Mouse (Mus musculus): Measurements from ENCODE around the gene Atm. TPM values are rescaled to one million over a fixed set of nuclear protein-coding genes. Genes with fewer than 3 reads are reported as not detected.

Atm gene
- 11.6 and 11.7 TPM in 2 replicates for polyA plus RNA-seq (2014; fragmentation: Nextera tagmentation; extraction: Ambion mirVana)

- Histone ChIP-seq H3K9ac (ENCODE audit: low read depth, low read length) (peak within 1 kb of the TSS; percentile 95), H3K27ac (ENCODE audit: low read depth, low read length) (peak within 1 kb of the TSS; percentile 95), H3K4me1 (replicated peaks; ENCODE audit: control insufficient read depth, insufficient read depth, low read length) (peaks cover 7% of the 10 kb centered on the region), H3K4me3 (ENCODE audit: low read depth, low read length) (peak within 1 kb of the TSS; percentile 95), H3K27me3 (replicated peaks; ENCODE audit: control insufficient read depth, insufficient read depth, low read length) (no peaks in the 10 kb centered on the region), H3K36me3 (ENCODE audit: control insufficient read depth, insufficient read depth, low read length) (no peaks in the 10 kb centered on the region), H3K4me2 (peak within 1 kb of the TSS; percentile 87), H3K9me3 (ENCODE audit: control insufficient read depth, low read length) (no peaks in the 10 kb centered on the region)
- ATAC-seq (replicated peaks; ENCODE audit: low FRiP score): peak; percentile 99
- DNase-seq (ENCODE audit: low spot score): peak; percentile 98
- WGBS: under 1% methylated on average over 69 of the region's 69 CpGs
Observed at GRCm38 (mm10) chr9:53536558-53537320, at the start of gene Atm, which contains the start of gene Npat. Gene Atm, minus strand, starts transcription at chr9:53536740. Gene Npat, plus strand, starts transcription at chr9:53537047.

- no peak overlapping the region for H3K27ac ChIP-seq (ENCODE audit: low read depth, low read length)
- H3K4me1 ChIP-seq (replicated peaks; ENCODE audit: control insufficient read depth, insufficient read depth, low read length): no peaks in the 10 kb centered on the region
- H3K27me3 ChIP-seq (replicated peaks; ENCODE audit: control insufficient read depth, insufficient read depth, low read length): no peaks in the 10 kb centered on the region
- DNase-seq (ENCODE audit: low spot score) (no peak), ATAC-seq (replicated peaks; ENCODE audit: low FRiP score) (no peak)
- H3K9me3 ChIP-seq (ENCODE audit: control insufficient read depth, low read length): no peaks in the 10 kb centered on the region
- no peak overlapping the region for H3K9ac ChIP-seq (ENCODE audit: low read depth, low read length)
- H3K4me2 ChIP-seq: no peak overlapping the region
- 87% methylated on average over 4 of the region's 4 CpGs for WGBS
- H3K4me3 ChIP-seq (ENCODE audit: low read depth, low read length): no peak overlapping the region
- H3K36me3 ChIP-seq (ENCODE audit: control insufficient read depth, insufficient read depth, low read length): peaks cover 22% of the 10 kb centered on the region
Observed at GRCm38 (mm10) chr9:53581870-53582269, 45.3 kb upstream of the Atm start.

GRCm38 (mm10) chr9:53575721-53576120 is 39.2 kb upstream of the Atm start:
- no peaks in the 10 kb centered on the region for H3K9me3 ChIP-seq (ENCODE audit: control insufficient read depth, low read length)
- ATAC-seq (replicated peaks; ENCODE audit: low FRiP score): no peak
- no peak overlapping the region for H3K4me2 ChIP-seq
- no peak overlapping the region for H3K4me3 ChIP-seq (ENCODE audit: low read depth, low read length)
- peaks cover 21% of the 10 kb centered on the region for H3K36me3 ChIP-seq (ENCODE audit: control insufficient read depth, insufficient read depth, low read length)
- H3K4me1 ChIP-seq (replicated peaks; ENCODE audit: control insufficient read depth, insufficient read depth, low read length): no peaks in the 10 kb centered on the region
- H3K27me3 ChIP-seq (replicated peaks; ENCODE audit: control insufficient read depth, insufficient read depth, low read length): no peaks in the 10 kb centered on the region
- H3K9ac ChIP-seq (ENCODE audit: low read depth, low read length): no peak overlapping the region
- 90% methylated on average over 5 of the region's 5 CpGs for WGBS
- no peak for DNase-seq (ENCODE audit: low spot score)
- no peak overlapping the region for H3K27ac ChIP-seq (ENCODE audit: low read depth, low read length)

- WGBS: 89% methylated on average over 7 of the region's 7 CpGs
- Histone ChIP-seq H3K4me2 (no peak overlapping the region), H3K4me3 (ENCODE audit: low read depth, low read length) (no peak overlapping the region), H3K27ac (ENCODE audit: low read depth, low read length) (no peak overlapping the region), H3K36me3 (ENCODE audit: control insufficient read depth, insufficient read depth, low read length) (peaks cover 25% of the 10 kb centered on the region), H3K9me3 (ENCODE audit: control insufficient read depth, low read length) (no peaks in the 10 kb centered on the region), H3K27me3 (replicated peaks; ENCODE audit: control insufficient read depth, insufficient read depth, low read length) (no peaks in the 10 kb centered on the region), H3K4me1 (replicated peaks; ENCODE audit: control insufficient read depth, insufficient read depth, low read length) (no peaks in the 10 kb centered on the region), H3K9ac (ENCODE audit: low read depth, low read length) (no peak overlapping the region)
- DNase-seq (ENCODE audit: low spot score) (no peak), ATAC-seq (replicated peaks; ENCODE audit: low FRiP score) (no peak)
Observed at GRCm38 (mm10) chr9:53572516-53573307, 36.2 kb upstream of the Atm start.

- 89% methylated on average over 6 of the region's 6 CpGs for WGBS
- ATAC-seq (replicated peaks; ENCODE audit: low FRiP score): no peak
- H3K27me3 ChIP-seq (replicated peaks; ENCODE audit: control insufficient read depth, insufficient read depth, low read length): no peaks in the 10 kb centered on the region
- no peaks in the 10 kb centered on the region for H3K4me1 ChIP-seq (replicated peaks; ENCODE audit: control insufficient read depth, insufficient read depth, low read length)
- H3K27ac ChIP-seq (ENCODE audit: low read depth, low read length): no peak overlapping the region
- H3K4me2 ChIP-seq: no peak overlapping the region
- no peaks in the 10 kb centered on the region for H3K9me3 ChIP-seq (ENCODE audit: control insufficient read depth, low read length)
- H3K36me3 ChIP-seq (ENCODE audit: control insufficient read depth, insufficient read depth, low read length): peaks cover 28% of the 10 kb centered on the region
- DNase-seq (ENCODE audit: low spot score): no peak
- H3K9ac ChIP-seq (ENCODE audit: low read depth, low read length): no peak overlapping the region
- no peak overlapping the region for H3K4me3 ChIP-seq (ENCODE audit: low read depth, low read length)
Observed at GRCm38 (mm10) chr9:53570662-53571061, 34.1 kb upstream of the Atm start.

- under 1% methylated on average over 32 of the region's 34 CpGs for WGBS
- H3K4me3 ChIP-seq (ENCODE audit: low read depth, low read length): peak overlapping the region; percentile 95
- H3K4me1 ChIP-seq (replicated peaks; ENCODE audit: control insufficient read depth, insufficient read depth, low read length): peaks cover 7% of the 10 kb centered on the region
- peak overlapping the region; percentile 73 for H3K4me2 ChIP-seq
- DNase-seq (ENCODE audit: low spot score) (no peak), ATAC-seq (replicated peaks; ENCODE audit: low FRiP score) (peak; percentile 29; the same call in 1 of the 2 replicates)
- H3K27ac ChIP-seq (ENCODE audit: low read depth, low read length): peak overlapping the region; percentile 95
- H3K9ac ChIP-seq (ENCODE audit: low read depth, low read length): peak overlapping the region; percentile 95
- no peaks in the 10 kb centered on the region for H3K36me3 ChIP-seq (ENCODE audit: control insufficient read depth, insufficient read depth, low read length)
- H3K27me3 ChIP-seq (replicated peaks; ENCODE audit: control insufficient read depth, insufficient read depth, low read length): no peaks in the 10 kb centered on the region
- no peaks in the 10 kb centered on the region for H3K9me3 ChIP-seq (ENCODE audit: control insufficient read depth, low read length)
Observed at GRCm38 (mm10) chr9:53537336-53537965, 911 bp upstream of the Atm start.

GRCm38 (mm10) chr9:53535416-53536320 is 872 bp downstream of the Atm start:
- Histone ChIP-seq H3K4me1 (replicated peaks; ENCODE audit: control insufficient read depth, insufficient read depth, low read length) (peaks cover 7% of the 10 kb centered on the region), H3K4me2 (peak overlapping the region; percentile 87), H3K9me3 (ENCODE audit: control insufficient read depth, low read length) (no peaks in the 10 kb centered on the region), H3K4me3 (ENCODE audit: low read depth, low read length) (peak overlapping the region; percentile 95), H3K9ac (ENCODE audit: low read depth, low read length) (peak overlapping the region; percentile 42), H3K27me3 (replicated peaks; ENCODE audit: control insufficient read depth, insufficient read depth, low read length) (no peaks in the 10 kb centered on the region), H3K36me3 (ENCODE audit: control insufficient read depth, insufficient read depth, low read length) (no peaks in the 10 kb centered on the region; the same call in 1 of the 2 replicates), H3K27ac (ENCODE audit: low read depth, low read length) (peak overlapping the region; percentile 25)
- ATAC-seq (replicated peaks; ENCODE audit: low FRiP score) (no peak; the same call in 1 of the 2 replicates), DNase-seq (ENCODE audit: low spot score) (peak; percentile 37)
- WGBS: 13% methylated on average over 17 of the region's 17 CpGs
